Mouse (Mus musculus): Measurements from ENCODE around the gene Cacna2d4. TPM values are rescaled to one million over a fixed set of nuclear protein-coding genes. Genes with fewer than 3 reads are reported as not detected.

Gene Cacna2d4
- polyA plus RNA-seq, 1 experiment from 2014 or later, result 0.03 TPM

DNA sequence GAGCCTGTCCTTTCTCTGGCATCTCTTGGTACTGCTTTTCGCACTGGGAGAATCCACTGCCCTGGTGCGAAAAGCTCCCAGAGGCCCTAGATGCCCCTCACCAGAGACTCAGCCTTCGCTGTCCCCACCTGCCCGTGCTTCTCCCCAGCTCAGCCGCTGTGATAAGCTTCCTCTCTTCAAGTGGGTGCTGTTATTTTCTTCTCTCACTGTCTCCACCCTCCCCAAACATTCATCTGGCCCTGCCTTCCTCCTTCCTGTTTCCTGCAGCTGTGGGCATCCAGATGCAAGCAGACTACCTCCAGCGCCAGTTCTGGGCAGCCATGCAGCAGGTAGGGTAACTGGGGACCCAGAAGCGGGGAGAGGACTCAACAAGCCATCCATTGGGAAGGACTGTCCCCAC, 99.8 kb downstream of the Cacna2d4 start:
- peaks cover 11% of the 10 kb centered on the region for H3K27me3 ChIP-seq (replicated peaks; ENCODE audit: control insufficient read depth, insufficient read depth, low read length)
- ATAC-seq, result no peak
- H3K4me2 ChIP-seq (replicated peaks; ENCODE audit: low read depth), result no peak overlapping the region
- H3K9me3 ChIP-seq (ENCODE audit: control insufficient read depth), result no peaks in the 10 kb centered on the region
- no peaks in the 10 kb centered on the region for H3K4me1 ChIP-seq (replicated peaks; ENCODE audit: control insufficient read depth, insufficient read depth, low read length)
- WGBS, result 69% methylated on average over 7 of the region's 7 CpGs
- no peak overlapping the region for H3K27ac ChIP-seq (ENCODE audit: low read depth, low read length)
- no peaks in the 10 kb centered on the region for H3K36me3 ChIP-seq (ENCODE audit: control insufficient read depth, insufficient read depth)
- H3K9ac ChIP-seq (ENCODE audit: low read depth, low read length), result no peak overlapping the region
- no peak overlapping the region for H3K4me3 ChIP-seq (ENCODE audit: low read depth, low read length)
- no peak for TF ChIP-seq CTCF (IDR thresholded peaks at IDR 0.05; ENCODE audit: low read depth)

- Histone ChIP-seq H3K9me3 (ENCODE audit: control insufficient read depth) (no peaks in the 10 kb centered on the region), H3K4me1 (replicated peaks; ENCODE audit: control insufficient read depth, insufficient read depth, low read length) (no peaks in the 10 kb centered on the region), H3K4me2 (replicated peaks; ENCODE audit: low read depth) (no peak overlapping the region), H3K4me3 (ENCODE audit: low read depth, low read length) (no peak overlapping the region), H3K27ac (ENCODE audit: low read depth, low read length) (no peak overlapping the region), H3K9ac (ENCODE audit: low read depth, low read length) (no peak overlapping the region), H3K36me3 (ENCODE audit: control insufficient read depth, insufficient read depth) (no peaks in the 10 kb centered on the region), H3K27me3 (replicated peaks; ENCODE audit: control insufficient read depth, insufficient read depth, low read length) (0 out of 2 replicates have a peak, but pooled peaks cover 5% of the 10 kb centered on the region)
- TF ChIP-seq CTCF (IDR thresholded peaks at IDR 0.05; ENCODE audit: low read depth), result no peak
- WGBS, result 49% methylated on average over 3 of the region's 3 CpGs
- no peak for ATAC-seq
These were observed 101.0 kb downstream of the Cacna2d4 start for GRCm38 (mm10) chr6:119337287-119337686.

DNA sequence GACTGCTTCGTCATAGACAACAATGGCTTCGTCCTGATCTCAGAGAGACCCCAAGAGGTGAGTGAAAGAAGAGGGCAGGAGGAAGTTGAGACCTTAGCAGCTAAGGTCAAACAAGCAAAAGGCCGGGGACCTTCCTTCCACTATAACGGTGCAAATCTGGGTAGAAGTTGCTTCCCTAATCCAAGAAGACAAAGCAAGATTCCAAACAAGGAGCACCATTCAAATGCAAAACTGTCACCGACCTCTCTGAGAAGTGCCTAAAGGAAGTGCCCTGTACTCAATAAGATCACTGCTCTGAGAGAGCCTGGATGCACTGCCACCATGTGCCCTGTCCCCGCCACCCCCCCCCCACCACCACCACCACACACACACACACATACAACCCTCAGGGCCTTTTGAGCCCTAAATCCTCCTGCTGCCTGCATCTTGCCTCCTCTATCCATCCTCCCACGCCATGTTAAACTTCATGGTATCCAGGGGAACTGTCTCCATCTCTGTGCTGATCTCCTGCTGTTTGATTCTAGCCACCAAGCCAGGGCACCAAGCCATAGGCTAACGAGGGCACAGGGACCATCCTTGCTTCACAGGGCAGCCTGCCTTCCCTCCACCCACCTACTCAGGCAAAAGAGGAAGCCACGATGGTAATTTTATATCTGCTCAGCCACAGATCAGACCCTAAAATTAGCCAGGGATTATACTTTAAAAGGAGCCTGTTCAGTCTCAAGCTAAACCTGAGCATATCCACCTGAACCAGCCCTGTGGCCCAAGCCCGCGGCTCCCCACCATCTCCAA, 102.0 kb downstream of the Cacna2d4 start:
- Histone ChIP-seq H3K36me3 (ENCODE audit: control insufficient read depth, insufficient read depth) (no peaks in the 10 kb centered on the region), H3K4me3 (ENCODE audit: low read depth, low read length) (no peak overlapping the region), H3K9me3 (ENCODE audit: control insufficient read depth) (no peaks in the 10 kb centered on the region), H3K4me2 (replicated peaks; ENCODE audit: low read depth) (no peak overlapping the region), H3K9ac (ENCODE audit: low read depth, low read length) (no peak overlapping the region), H3K4me1 (replicated peaks; ENCODE audit: control insufficient read depth, insufficient read depth, low read length) (no peaks in the 10 kb centered on the region), H3K27ac (ENCODE audit: low read depth, low read length) (no peak overlapping the region), H3K27me3 (replicated peaks; ENCODE audit: control insufficient read depth, insufficient read depth, low read length) (no peaks in the 10 kb centered on the region)
- TF ChIP-seq CTCF (IDR thresholded peaks at IDR 0.05; ENCODE audit: low read depth), result no peak
- WGBS, result 53% methylated on average over 11 of the region's 11 CpGs
- ATAC-seq, result no peak

- no peak for ATAC-seq
- Histone ChIP-seq H3K27me3 (replicated peaks; ENCODE audit: control insufficient read depth, insufficient read depth, low read length) (no peaks in the 10 kb centered on the region), H3K4me3 (ENCODE audit: low read depth, low read length) (no peak overlapping the region)
These were observed 105.1 kb downstream of the Cacna2d4 start for GRCm38 (mm10) chr6:119341409-119341808.

DNA sequence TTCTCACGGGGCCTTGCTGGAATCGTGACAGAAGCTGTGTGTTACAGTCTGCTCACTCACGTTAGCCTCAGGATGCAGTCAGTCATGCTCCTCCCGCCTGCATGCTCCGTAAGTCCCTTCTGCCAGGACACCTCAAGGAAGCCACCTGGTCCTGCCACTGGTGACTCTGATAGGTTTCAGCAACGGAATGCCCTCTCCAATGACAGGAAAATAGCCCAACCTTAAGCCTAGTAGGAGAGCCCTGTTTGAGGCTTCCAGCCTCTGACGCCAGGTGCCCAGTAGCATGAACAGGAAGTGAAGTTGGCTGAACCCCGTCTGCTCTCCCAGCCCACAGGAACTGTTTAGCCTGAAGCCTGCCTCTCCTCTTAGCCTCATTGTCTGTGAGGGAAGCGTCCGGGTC, 109.9 kb downstream of the Cacna2d4 start:
- 55% methylated on average over 10 of the region's 10 CpGs for WGBS
- Histone ChIP-seq H3K4me3 (ENCODE audit: low read depth, low read length) (no peak overlapping the region), H3K4me1 (replicated peaks; ENCODE audit: control insufficient read depth, insufficient read depth, low read length) (no peaks in the 10 kb centered on the region)

More at GRCm38 (mm10) chr6:119341409-119341808, 105.1 kb downstream of the Cacna2d4 start:
- Histone ChIP-seq H3K4me1 (replicated peaks; ENCODE audit: control insufficient read depth, insufficient read depth, low read length) (no peaks in the 10 kb centered on the region), H3K27ac (ENCODE audit: low read depth, low read length) (no peak overlapping the region), H3K4me2 (replicated peaks; ENCODE audit: low read depth) (no peak overlapping the region), H3K9ac (ENCODE audit: low read depth, low read length) (no peak overlapping the region), H3K36me3 (ENCODE audit: control insufficient read depth, insufficient read depth) (no peaks in the 10 kb centered on the region), H3K9me3 (ENCODE audit: control insufficient read depth) (no peaks in the 10 kb centered on the region)
- TF ChIP-seq CTCF (IDR thresholded peaks at IDR 0.05; ENCODE audit: low read depth), result no peak

DNA sequence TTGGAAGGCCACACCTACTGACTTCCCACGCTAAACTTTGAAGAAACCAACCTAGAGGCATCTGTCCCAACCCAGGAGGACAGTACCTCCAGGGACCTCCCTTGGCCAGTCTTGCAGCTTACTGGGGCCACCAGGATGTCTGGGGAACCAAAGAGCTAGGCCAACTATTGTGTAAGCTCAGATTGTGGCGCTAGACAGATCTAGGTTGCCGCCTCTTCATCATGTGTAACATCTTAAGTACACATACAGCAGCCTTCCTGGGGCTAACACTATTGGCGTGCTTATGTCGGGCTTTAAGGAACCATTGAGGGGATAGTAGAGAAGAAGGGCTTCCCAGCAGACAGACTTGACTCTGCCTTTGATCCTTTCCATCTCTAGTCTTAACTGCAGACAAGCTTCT, 111.5 kb downstream of the Cacna2d4 start:
- peaks cover 4% of the 10 kb centered on the region; the same call in 1 of the 2 replicates for H3K36me3 ChIP-seq (ENCODE audit: control insufficient read depth, insufficient read depth)
- H3K4me2 ChIP-seq (replicated peaks; ENCODE audit: low read depth), result no peak overlapping the region
- H3K27ac ChIP-seq (ENCODE audit: low read depth, low read length), result no peak overlapping the region
- no peak overlapping the region for H3K4me3 ChIP-seq (ENCODE audit: low read depth, low read length)
- H3K4me1 ChIP-seq (replicated peaks; ENCODE audit: control insufficient read depth, insufficient read depth, low read length), result no peaks in the 10 kb centered on the region
- H3K9ac ChIP-seq (ENCODE audit: low read depth, low read length), result no peak overlapping the region
- no peaks in the 10 kb centered on the region for H3K27me3 ChIP-seq (replicated peaks; ENCODE audit: control insufficient read depth, insufficient read depth, low read length)
- ATAC-seq, result no peak
- 62% methylated on average over 5 of the region's 5 CpGs for WGBS
- no peak for TF ChIP-seq CTCF (IDR thresholded peaks at IDR 0.05; ENCODE audit: low read depth)
- no peaks in the 10 kb centered on the region for H3K9me3 ChIP-seq (ENCODE audit: control insufficient read depth)

More for the DNA sequence above, 109.9 kb downstream of the Cacna2d4 start:
- ATAC-seq, result no peak
- H3K27ac ChIP-seq (ENCODE audit: low read depth, low read length), result no peak overlapping the region
- H3K36me3 ChIP-seq (ENCODE audit: control insufficient read depth, insufficient read depth), result no peaks in the 10 kb centered on the region
- no peak overlapping the region for H3K9ac ChIP-seq (ENCODE audit: low read depth, low read length)
- no peaks in the 10 kb centered on the region for H3K27me3 ChIP-seq (replicated peaks; ENCODE audit: control insufficient read depth, insufficient read depth, low read length)
- no peak for TF ChIP-seq CTCF (IDR thresholded peaks at IDR 0.05; ENCODE audit: low read depth)
- no peaks in the 10 kb centered on the region for H3K9me3 ChIP-seq (ENCODE audit: control insufficient read depth)
- H3K4me2 ChIP-seq (replicated peaks; ENCODE audit: low read depth), result no peak overlapping the region

Measured in intestine, postnatal 0 days (tissue).